Mouse (Mus musculus): ENCODE measurements around the gene Cped1. TPM values are rescaled to one million over a fixed set of nuclear protein-coding genes. Genes with fewer than 3 reads are reported as not detected.
A peak's percentile ranks its signal among the peaks of the same experiment; 100 is the strongest.

Cped1 gene
- polyA plus RNA-seq, 1 experiment from 2014 or later: 5.0 TPM

- Histone ChIP-seq H3K4me3 (ENCODE audit: low read depth, low read length) (peak within 1 kb of the TSS; percentile 34), H3K4me2 (ENCODE audit: low read depth, low read length) (peak within 1 kb of the TSS; percentile 55), H3K9me3 (replicated peaks; ENCODE audit: control insufficient read depth, low read length) (no peaks in the 10 kb centered on the region), H3K4me1 (ENCODE audit: control insufficient read depth, low read depth, low read length) (no peaks in the 10 kb centered on the region; the same call in none of the 2 replicates), H3K9ac (ENCODE audit: low read depth, low read length) (no peak within 1 kb of the TSS), H3K27ac (ENCODE audit: low read length) (no peak within 1 kb of the TSS), H3K27me3 (ENCODE audit: control insufficient read depth, insufficient read depth, low read depth, low read length) (peaks cover 35% of the 10 kb centered on the region), H3K36me3 (ENCODE audit: control insufficient read depth, insufficient read depth) (no peaks in the 10 kb centered on the region)
- WGBS (ENCODE audit: insufficient replicate concordance): 3% methylated on average over 20 of the region's 20 CpGs
- no peak for ATAC-seq (ENCODE audit: low read depth)
These were observed 302.5 kb downstream of the Cped1 start, which contains the start of gene Wnt16 for GRCm38 (mm10) chr6:22288004-22288736. Wnt16 (plus strand) TSS chr6:22288227.

- Histone ChIP-seq H3K9me3 (replicated peaks; ENCODE audit: control insufficient read depth, low read length) (no peaks in the 10 kb centered on the region), H3K9ac (ENCODE audit: low read depth, low read length) (no peak overlapping the region), H3K4me3 (ENCODE audit: low read depth, low read length) (peak overlapping the region; percentile 34), H3K4me2 (ENCODE audit: low read depth, low read length) (peak overlapping the region; percentile 55), H3K27ac (ENCODE audit: low read length) (no peak overlapping the region), H3K4me1 (ENCODE audit: control insufficient read depth, low read depth, low read length) (no peaks in the 10 kb centered on the region; the same call in none of the 2 replicates), H3K27me3 (ENCODE audit: control insufficient read depth, insufficient read depth, low read depth, low read length) (peaks cover 35% of the 10 kb centered on the region), H3K36me3 (ENCODE audit: control insufficient read depth, insufficient read depth) (no peaks in the 10 kb centered on the region)
- no peak for ATAC-seq (ENCODE audit: low read depth)
- WGBS (ENCODE audit: insufficient replicate concordance): 2% methylated on average over 38 of the region's 38 CpGs
These were observed 303.2 kb downstream of the Cped1 start for GRCm38 (mm10) chr6:22288737-22289460.

- H3K4me3 ChIP-seq (ENCODE audit: low read depth, low read length): peak overlapping the region; percentile 34
- peaks cover 35% of the 10 kb centered on the region for H3K27me3 ChIP-seq (ENCODE audit: control insufficient read depth, insufficient read depth, low read depth, low read length)
- H3K4me2 ChIP-seq (ENCODE audit: low read depth, low read length): peak overlapping the region; percentile 55
- H3K9ac ChIP-seq (ENCODE audit: low read depth, low read length): no peak overlapping the region
- H3K9me3 ChIP-seq (replicated peaks; ENCODE audit: control insufficient read depth, low read length): no peaks in the 10 kb centered on the region
- no peaks in the 10 kb centered on the region; the same call in none of the 2 replicates for H3K4me1 ChIP-seq (ENCODE audit: control insufficient read depth, low read depth, low read length)
- no peak for ATAC-seq (ENCODE audit: low read depth)
- WGBS (ENCODE audit: insufficient replicate concordance): 6% methylated on average over 21 of the region's 21 CpGs
- no peaks in the 10 kb centered on the region for H3K36me3 ChIP-seq (ENCODE audit: control insufficient read depth, insufficient read depth)
- no peak overlapping the region for H3K27ac ChIP-seq (ENCODE audit: low read length)
These were observed 303.8 kb downstream of the Cped1 start for GRCm38 (mm10) chr6:22289461-22290021.

GRCm38 (mm10) chr6:22290790-22291189 lies 305.1 kb downstream of the Cped1 start:
- H3K4me1 ChIP-seq (ENCODE audit: control insufficient read depth, low read depth, low read length): no peaks in the 10 kb centered on the region; the same call in none of the 2 replicates
- H3K36me3 ChIP-seq (ENCODE audit: control insufficient read depth, insufficient read depth): no peaks in the 10 kb centered on the region
- ATAC-seq (ENCODE audit: low read depth): no peak
- H3K9ac ChIP-seq (ENCODE audit: low read depth, low read length): no peak overlapping the region
- no peaks in the 10 kb centered on the region for H3K9me3 ChIP-seq (replicated peaks; ENCODE audit: control insufficient read depth, low read length)
- H3K27ac ChIP-seq (ENCODE audit: low read length): no peak overlapping the region
- peaks cover 35% of the 10 kb centered on the region for H3K27me3 ChIP-seq (ENCODE audit: control insufficient read depth, insufficient read depth, low read depth, low read length)
- H3K4me3 ChIP-seq (ENCODE audit: low read depth, low read length): no peak overlapping the region
- 56% methylated on average over 8 of the region's 8 CpGs for WGBS (ENCODE audit: insufficient replicate concordance)
- H3K4me2 ChIP-seq (ENCODE audit: low read depth, low read length): no peak overlapping the region

- Histone ChIP-seq H3K4me3 (ENCODE audit: low read depth, low read length) (no peak overlapping the region), H3K4me1 (ENCODE audit: control insufficient read depth, low read depth, low read length) (no peaks in the 10 kb centered on the region; the same call in none of the 2 replicates), H3K27ac (ENCODE audit: low read length) (no peak overlapping the region), H3K27me3 (ENCODE audit: control insufficient read depth, insufficient read depth, low read depth, low read length) (peaks cover 34% of the 10 kb centered on the region), H3K9me3 (replicated peaks; ENCODE audit: control insufficient read depth, low read length) (no peaks in the 10 kb centered on the region), H3K36me3 (ENCODE audit: control insufficient read depth, insufficient read depth) (no peaks in the 10 kb centered on the region), H3K4me2 (ENCODE audit: low read depth, low read length) (no peak overlapping the region), H3K9ac (ENCODE audit: low read depth, low read length) (no peak overlapping the region)
- no peak for ATAC-seq (ENCODE audit: low read depth)
- WGBS (ENCODE audit: insufficient replicate concordance): 32% methylated on average over 4 of the region's 4 CpGs
These were observed 306.3 kb downstream of the Cped1 start for GRCm38 (mm10) chr6:22292056-22292455.

GRCm38 (mm10) chr6:22293922-22294321 lies 308.2 kb downstream of the Cped1 start:
- Histone ChIP-seq H3K36me3 (ENCODE audit: control insufficient read depth, insufficient read depth) (no peaks in the 10 kb centered on the region), H3K4me2 (ENCODE audit: low read depth, low read length) (no peak overlapping the region), H3K27me3 (ENCODE audit: control insufficient read depth, insufficient read depth, low read depth, low read length) (peaks cover 16% of the 10 kb centered on the region), H3K9me3 (replicated peaks; ENCODE audit: control insufficient read depth, low read length) (no peaks in the 10 kb centered on the region), H3K27ac (ENCODE audit: low read length) (no peak overlapping the region), H3K4me1 (ENCODE audit: control insufficient read depth, low read depth, low read length) (no peaks in the 10 kb centered on the region; the same call in 1 of the 2 replicates), H3K4me3 (ENCODE audit: low read depth, low read length) (no peak overlapping the region), H3K9ac (ENCODE audit: low read depth, low read length) (no peak overlapping the region)
- 57% methylated on average over 3 of the region's 3 CpGs for WGBS (ENCODE audit: insufficient replicate concordance)
- ATAC-seq (ENCODE audit: low read depth): no peak

GRCm38 (mm10) chr6:22297028-22297427 lies 311.3 kb downstream of the Cped1 start:
- Histone ChIP-seq H3K4me1 (ENCODE audit: control insufficient read depth, low read depth, low read length) (no peaks in the 10 kb centered on the region), H3K4me3 (ENCODE audit: low read depth, low read length) (no peak overlapping the region), H3K36me3 (ENCODE audit: control insufficient read depth, insufficient read depth) (no peaks in the 10 kb centered on the region), H3K4me2 (ENCODE audit: low read depth, low read length) (no peak overlapping the region), H3K27me3 (ENCODE audit: control insufficient read depth, insufficient read depth, low read depth, low read length) (no peaks in the 10 kb centered on the region), H3K9ac (ENCODE audit: low read depth, low read length) (no peak overlapping the region), H3K9me3 (replicated peaks; ENCODE audit: control insufficient read depth, low read length) (no peaks in the 10 kb centered on the region), H3K27ac (ENCODE audit: low read length) (no peak overlapping the region)
- WGBS (ENCODE audit: insufficient replicate concordance): 68% methylated on average over 6 of the region's 6 CpGs
- no peak for ATAC-seq (ENCODE audit: low read depth)

GRCm38 (mm10) chr6:22298059-22298458 lies 312.3 kb downstream of the Cped1 start:
- Histone ChIP-seq H3K27ac (ENCODE audit: low read length) (no peak overlapping the region), H3K4me3 (ENCODE audit: low read depth, low read length) (no peak overlapping the region)
- 62% methylated on average over 14 of the region's 14 CpGs for WGBS (ENCODE audit: insufficient replicate concordance)

More at GRCm38 (mm10) chr6:22298059-22298458, 312.3 kb downstream of the Cped1 start:
- Histone ChIP-seq H3K36me3 (ENCODE audit: control insufficient read depth, insufficient read depth) (no peaks in the 10 kb centered on the region), H3K9me3 (replicated peaks; ENCODE audit: control insufficient read depth, low read length) (no peaks in the 10 kb centered on the region), H3K27me3 (ENCODE audit: control insufficient read depth, insufficient read depth, low read depth, low read length) (no peaks in the 10 kb centered on the region), H3K4me2 (ENCODE audit: low read depth, low read length) (no peak overlapping the region), H3K9ac (ENCODE audit: low read depth, low read length) (no peak overlapping the region), H3K4me1 (ENCODE audit: control insufficient read depth, low read depth, low read length) (no peaks in the 10 kb centered on the region)
- no peak for ATAC-seq (ENCODE audit: low read depth)
